Mouse (Mus musculus) B cell, adult 2 months (primary cell): ENCODE data around the gene Arpc1b.

Experiments
- DNase-seq, 2 experiments: peaks; one replicate each; pipeline ENCODE4 v3.0.0; 2022

Arpc1b gene

GRCm38 (mm10) chr5:145166536-145167305 lies 52.7 kb downstream of the Arpc1b start, which contains the start of the genes Ptcd1 and Cpsf4:
Gene Ptcd1, minus strand, starts transcription at chr5:145167108.
Gene Cpsf4, plus strand, starts transcription at chr5:145167213.
- DNase-seq: peak; percentile 95 to 97

GRCm38 (mm10) chr5:145167306-145167661 lies 53.3 kb downstream of the Arpc1b start:
- no peak for DNase-seq

GRCm38 (mm10) chr5:145178461-145178980 lies 64.5 kb downstream of the Arpc1b start:
- DNase-seq: no peak
